Mouse (Mus musculus): Measurements from ENCODE around the gene Nat10.

Gene Nat10

GRCm38 (mm10) chr2:103691278-103691677, 69.8 kb downstream of the Nat10 start:
- no peak for DNase-seq (ENCODE audit: inconsistent ontology term)

- DNase-seq (ENCODE audit: inconsistent ontology term) = no peak
Measured at GRCm38 (mm10) chr2:103690828-103691227, 70.2 kb downstream of the Nat10 start.

GRCm38 (mm10) chr2:103690425-103690824, 70.6 kb downstream of the Nat10 start:
- DNase-seq (ENCODE audit: inconsistent ontology term) = peak; percentile 92

- no peak for DNase-seq (ENCODE audit: inconsistent ontology term)
Measured at GRCm38 (mm10) chr2:103687888-103688287, 73.2 kb downstream of the Nat10 start.

GRCm38 (mm10) chr2:103687143-103687542, 73.9 kb downstream of the Nat10 start:
- DNase-seq (ENCODE audit: inconsistent ontology term) = peak; percentile 49

- no peak for DNase-seq (ENCODE audit: inconsistent ontology term)
Measured at GRCm38 (mm10) chr2:103685581-103685980, 75.5 kb downstream of the Nat10 start.

- no peak for DNase-seq (ENCODE audit: inconsistent ontology term)
Measured at GRCm38 (mm10) chr2:103684926-103685577, 76.0 kb downstream of the Nat10 start.

- DNase-seq (ENCODE audit: inconsistent ontology term) = no peak
Measured at GRCm38 (mm10) chr2:103684431-103684830, 76.6 kb downstream of the Nat10 start.

- DNase-seq (ENCODE audit: inconsistent ontology term) = no peak
Measured at GRCm38 (mm10) chr2:103682927-103683442, 78.1 kb downstream of the Nat10 start.

- no peak for DNase-seq (ENCODE audit: inconsistent ontology term)
Measured at GRCm38 (mm10) chr2:103682261-103682722, 78.8 kb downstream of the Nat10 start.

GRCm38 (mm10) chr2:103681149-103681548, 79.9 kb downstream of the Nat10 start:
- no peak for DNase-seq (ENCODE audit: inconsistent ontology term)

GRCm38 (mm10) chr2:103680364-103681110, 80.5 kb downstream of the Nat10 start:
- DNase-seq (ENCODE audit: inconsistent ontology term) = no peak

- no peak for DNase-seq (ENCODE audit: inconsistent ontology term)
Measured at GRCm38 (mm10) chr2:103678433-103678832, 82.6 kb downstream of the Nat10 start.

GRCm38 (mm10) chr2:103677614-103678369, 83.3 kb downstream of the Nat10 start:
- peak; percentile 51 for DNase-seq (ENCODE audit: inconsistent ontology term)

- no peak for DNase-seq (ENCODE audit: inconsistent ontology term)
Measured at GRCm38 (mm10) chr2:103676808-103677207, 84.3 kb downstream of the Nat10 start.

- no peak for DNase-seq (ENCODE audit: inconsistent ontology term)
Measured at GRCm38 (mm10) chr2:103675391-103675790, 85.7 kb downstream of the Nat10 start.

- no peak for DNase-seq (ENCODE audit: inconsistent ontology term)
Measured at GRCm38 (mm10) chr2:103673609-103674008, 87.5 kb downstream of the Nat10 start.

- DNase-seq (ENCODE audit: inconsistent ontology term) = no peak
Measured at GRCm38 (mm10) chr2:103672573-103673119, 88.4 kb downstream of the Nat10 start.
